In the genomic region with DNA sequence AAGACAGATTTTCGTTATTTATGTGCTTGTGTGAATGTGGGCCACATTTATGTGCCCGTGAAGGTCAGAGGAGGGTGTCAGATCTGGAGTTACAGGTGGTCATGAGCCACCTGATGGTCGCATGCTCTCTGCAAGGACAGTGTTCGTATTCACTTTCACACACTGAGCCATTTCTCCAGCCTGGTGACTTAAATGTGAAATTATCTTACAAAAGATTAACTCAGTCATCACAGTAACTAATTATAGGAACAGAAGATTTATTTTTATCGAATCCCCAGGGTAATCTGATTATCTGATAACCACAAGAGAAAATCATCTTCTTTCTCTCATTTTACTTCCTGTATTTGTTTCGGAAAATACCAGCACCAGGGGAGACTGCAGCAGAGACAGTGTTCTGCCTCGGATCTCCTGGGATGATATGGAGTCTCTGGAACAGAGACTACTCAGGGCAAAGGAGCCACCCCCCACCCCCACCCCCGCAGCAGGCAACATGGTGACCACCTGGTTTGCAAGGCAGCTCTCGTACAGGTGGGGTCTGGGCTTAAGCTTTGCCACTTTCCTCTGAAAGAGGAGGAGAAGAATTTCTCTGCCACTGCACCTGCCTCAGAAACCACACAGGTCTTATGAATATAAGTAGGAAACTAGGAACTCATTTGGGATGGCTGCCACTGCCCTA, we compare ENCODE assay signal across 17 mouse cellular contexts. TPM values are rescaled to one million over a fixed set of nuclear protein-coding genes. Genes with fewer than 3 reads are reported as not detected.
DNase-seq lines count a peak whose midpoint lies in the region.
"Had no signal": no experiment of that assay in that cellular context is flagged by ENCODE, and none has a peak within 500 bp of the region (broad histone marks: within the 10 kb centered on the region; RNA-seq: fewer than 3 reads in every experiment).

No protein-coding gene starts in this region.

- DNase-seq in heart, adult 11 months = peak; percentile 61
- no peak for DNase-seq in heart, postnatal 36 days
- peak; percentile 13 for DNase-seq in retina, adult 2 months (ENCODE audit: low read depth, low spot score)
- DNase-seq in retina, postnatal 1 day = no peak
- peak; percentile 60 for DNase-seq in splenic B cell, adult 2 months (ENCODE audit: low read depth, low spot score)
- no peak for DNase-seq in adrenal gland, postnatal 10 days
- DNase-seq: adrenal gland, postnatal 14 days; cerebellum, adult 11 months; cerebellum, adult 2 months; cerebellum, adult 9-11 months; cerebellum, postnatal 25 days; forebrain, postnatal 0 days; gastrocnemius, postnatal 14 days; heart, adult 18-20 months had no signal

- no peaks in the 10 kb centered on the region; the same call in 1 of the 2 replicates for H3K36me3 ChIP-seq in splenic B cell, adult 2 months (ENCODE audit: control insufficient read depth, insufficient read depth, low read length, poor library complexity, severe bottlenecking)
- H3K36me3 ChIP-seq: embryonic facial prominence, embryonic 12.5 days; embryonic facial prominence, embryonic 15.5 days had no signal

- no peaks in the 10 kb centered on the region for H3K27me3 ChIP-seq in splenic B cell, adult 2 months (ENCODE audit: control insufficient read depth, insufficient read depth, low read length, poor library complexity, severe bottlenecking)
- H3K27me3 ChIP-seq: embryonic facial prominence, embryonic 12.5 days; embryonic facial prominence, embryonic 15.5 days; heart, embryonic 13.5 days had no signal

- intact Hi-C loops in heart, postnatal 36 days (cut with DNase I) = loop anchor here (5.0 kb wide), 1 partner anchor 71 kb away; a partner anchor contains a TSS

RNA-seq across cellular contexts. Expression of a gene that starts 42.5 kb away (rescaled TPM):
- total RNA-seq in heart, postnatal 36 days (2021) = 100 to 1,000 TPM; 129 to 137 TPM
- 100 to 1,000 TPM; 116 to 124 TPM for total RNA-seq in adrenal gland, postnatal 10 days (2021)

Comparison
In these comparisons a context has a peak if more than half of its experiments do, and no peak if none do; other contexts are left out.
1. DNase-seq: peak in heart, adult 11 months (single experiment), retina, adult 2 months (single experiment) and splenic B cell, adult 2 months (single experiment); none in heart, postnatal 36 days (0 of 2), retina, postnatal 1 day (single experiment) and adrenal gland, postnatal 10 days (single experiment).